Mouse (Mus musculus): Measurements from ENCODE around the gene Oca2. TPM values are rescaled to one million over a fixed set of nuclear protein-coding genes. Genes with fewer than 3 reads are reported as not detected.

Gene Oca2
- polyA plus RNA-seq, 1 experiment from 2014 or later: 1.5 TPM

- no peak overlapping the region for H3K4me2 ChIP-seq
- H3K9me3 ChIP-seq: no peaks in the 10 kb centered on the region
- no peaks in the 10 kb centered on the region for H3K4me1 ChIP-seq (replicated peaks)
- no peaks in the 10 kb centered on the region for H3K36me3 ChIP-seq
- no peaks in the 10 kb centered on the region for H3K27me3 ChIP-seq
- ATAC-seq (ENCODE audit: low FRiP score): peak; percentile 68
- 36% methylated on average over 6 of the region's 6 CpGs for WGBS
- H3K27ac ChIP-seq: no peak overlapping the region
- H3K4me3 ChIP-seq: no peak overlapping the region
- H3K9ac ChIP-seq: no peak overlapping the region
Measured at GRCm38 (mm10) chr7:56291468-56292115, 52.0 kb downstream of the Oca2 start.

- no peak overlapping the region for H3K4me3 ChIP-seq
- no peaks in the 10 kb centered on the region for H3K36me3 ChIP-seq
- no peak overlapping the region for H3K4me2 ChIP-seq
- H3K27ac ChIP-seq: no peak overlapping the region
- ATAC-seq (ENCODE audit: low FRiP score): no peak
- no peaks in the 10 kb centered on the region for H3K9me3 ChIP-seq
- no peaks in the 10 kb centered on the region for H3K4me1 ChIP-seq (replicated peaks)
- H3K9ac ChIP-seq: no peak overlapping the region
- no peaks in the 10 kb centered on the region for H3K27me3 ChIP-seq
- WGBS: 19% methylated on average over 1 of the region's 1 CpGs
Measured at GRCm38 (mm10) chr7:56304408-56304807, 64.8 kb downstream of the Oca2 start.

GRCm38 (mm10) chr7:56314358-56314757 lies 74.8 kb downstream of the Oca2 start:
- Histone ChIP-seq H3K27ac (0 out of 2 replicates have a peak overlapping the region, but pooled peaks have one; percentile 8), H3K4me2 (no peak overlapping the region), H3K9ac (no peak overlapping the region), H3K4me3 (no peak overlapping the region), H3K27me3 (no peaks in the 10 kb centered on the region), H3K36me3 (no peaks in the 10 kb centered on the region), H3K9me3 (no peaks in the 10 kb centered on the region), H3K4me1 (replicated peaks) (no peaks in the 10 kb centered on the region)
- 75% methylated on average over 5 of the region's 5 CpGs for WGBS
- no peak for ATAC-seq (ENCODE audit: low FRiP score)

GRCm38 (mm10) chr7:56315630-56316529 lies 76.3 kb downstream of the Oca2 start:
- Histone ChIP-seq H3K4me2 (no peak overlapping the region), H3K36me3 (no peaks in the 10 kb centered on the region), H3K4me1 (replicated peaks) (no peaks in the 10 kb centered on the region), H3K27ac (no peak overlapping the region), H3K27me3 (no peaks in the 10 kb centered on the region), H3K9me3 (no peaks in the 10 kb centered on the region), H3K4me3 (no peak overlapping the region), H3K9ac (no peak overlapping the region)
- 63% methylated on average over 7 of the region's 7 CpGs for WGBS
- peak; percentile 59 for ATAC-seq (ENCODE audit: low FRiP score)

- Histone ChIP-seq H3K36me3 (no peaks in the 10 kb centered on the region), H3K9ac (no peak overlapping the region), H3K27ac (no peak overlapping the region), H3K4me3 (no peak overlapping the region), H3K27me3 (no peaks in the 10 kb centered on the region), H3K4me1 (replicated peaks) (no peaks in the 10 kb centered on the region), H3K4me2 (no peak overlapping the region), H3K9me3 (no peaks in the 10 kb centered on the region)
- WGBS: 43% methylated on average over 4 of the region's 4 CpGs
- 0 out of 2 replicates have a peak, but pooled peaks have one; percentile 52 for ATAC-seq (ENCODE audit: low FRiP score)
Measured at GRCm38 (mm10) chr7:56327738-56328137, 88.2 kb downstream of the Oca2 start.

- no peaks in the 10 kb centered on the region for H3K9me3 ChIP-seq
- H3K4me1 ChIP-seq (replicated peaks): no peaks in the 10 kb centered on the region
- H3K4me2 ChIP-seq: no peak overlapping the region
- no peaks in the 10 kb centered on the region for H3K36me3 ChIP-seq
- 50% methylated on average over 3 of the region's 3 CpGs for WGBS
- H3K27me3 ChIP-seq: no peaks in the 10 kb centered on the region
- ATAC-seq (ENCODE audit: low FRiP score): no peak
- no peak overlapping the region for H3K27ac ChIP-seq
- no peak overlapping the region for H3K4me3 ChIP-seq
- H3K9ac ChIP-seq: no peak overlapping the region
Measured at GRCm38 (mm10) chr7:56348528-56348927, 109.0 kb downstream of the Oca2 start.

- Histone ChIP-seq H3K9ac (no peak overlapping the region), H3K4me1 (replicated peaks) (no peaks in the 10 kb centered on the region), H3K36me3 (no peaks in the 10 kb centered on the region), H3K27ac (no peak overlapping the region), H3K27me3 (no peaks in the 10 kb centered on the region), H3K9me3 (no peaks in the 10 kb centered on the region), H3K4me3 (no peak overlapping the region), H3K4me2 (no peak overlapping the region)
- no peak for ATAC-seq (ENCODE audit: low FRiP score)
- WGBS: 89% methylated on average over 4 of the region's 4 CpGs
Measured at GRCm38 (mm10) chr7:56356658-56357342, 117.2 kb downstream of the Oca2 start.

- no peaks in the 10 kb centered on the region for H3K36me3 ChIP-seq
- H3K4me2 ChIP-seq: no peak overlapping the region
- H3K4me3 ChIP-seq: no peak overlapping the region
- H3K9ac ChIP-seq: no peak overlapping the region
- WGBS: 93% methylated on average over 4 of the region's 4 CpGs
- no peaks in the 10 kb centered on the region for H3K27me3 ChIP-seq
- H3K4me1 ChIP-seq (replicated peaks): no peaks in the 10 kb centered on the region
- ATAC-seq (ENCODE audit: low FRiP score): no peak
- no peaks in the 10 kb centered on the region for H3K9me3 ChIP-seq
- H3K27ac ChIP-seq: no peak overlapping the region
Measured at GRCm38 (mm10) chr7:56381750-56382421, 142.3 kb downstream of the Oca2 start.

GRCm38 (mm10) chr7:56382706-56383105 lies 143.1 kb downstream of the Oca2 start:
- WGBS: 87% methylated on average over 1 of the region's 1 CpGs
- ATAC-seq (ENCODE audit: low FRiP score): no peak
- no peak overlapping the region for H3K27ac ChIP-seq

GRCm38 (mm10) chr7:56388295-56388694 lies 148.7 kb downstream of the Oca2 start:
- ATAC-seq (ENCODE audit: low FRiP score): no peak
- H3K9ac ChIP-seq: no peak overlapping the region
- no peaks in the 10 kb centered on the region for H3K36me3 ChIP-seq
- H3K27me3 ChIP-seq: no peaks in the 10 kb centered on the region
- WGBS: 87% methylated on average over 2 of the region's 2 CpGs
- H3K9me3 ChIP-seq: no peaks in the 10 kb centered on the region
- H3K27ac ChIP-seq: no peak overlapping the region
- H3K4me2 ChIP-seq: no peak overlapping the region
- no peaks in the 10 kb centered on the region for H3K4me1 ChIP-seq (replicated peaks)
- no peak overlapping the region for H3K4me3 ChIP-seq

More at GRCm38 (mm10) chr7:56382706-56383105, 143.1 kb downstream of the Oca2 start:
- H3K4me1 ChIP-seq (replicated peaks): no peaks in the 10 kb centered on the region
- H3K9me3 ChIP-seq: no peaks in the 10 kb centered on the region
- H3K36me3 ChIP-seq: no peaks in the 10 kb centered on the region
- H3K4me3 ChIP-seq: no peak overlapping the region
- H3K9ac ChIP-seq: no peak overlapping the region
- H3K4me2 ChIP-seq: no peak overlapping the region
- no peaks in the 10 kb centered on the region for H3K27me3 ChIP-seq

GRCm38 (mm10) chr7:56418182-56418836 lies 178.7 kb downstream of the Oca2 start:
- WGBS: 47% methylated on average over 6 of the region's 6 CpGs
- Histone ChIP-seq H3K4me3 (no peak overlapping the region), H3K9ac (no peak overlapping the region), H3K9me3 (no peaks in the 10 kb centered on the region), H3K27me3 (no peaks in the 10 kb centered on the region), H3K27ac (no peak overlapping the region), H3K36me3 (no peaks in the 10 kb centered on the region), H3K4me2 (no peak overlapping the region), H3K4me1 (replicated peaks) (peaks cover 5% of the 10 kb centered on the region)
- ATAC-seq (ENCODE audit: low FRiP score): peak; percentile 58; the same call in 1 of the 2 replicates
